Mouse (Mus musculus) liver, adult 2 months (tissue): ENCODE measurements around the gene Ccdc71l. TPM values are rescaled to one million over a fixed set of nuclear protein-coding genes. Genes with fewer than 3 reads are reported as not detected.

Experiments used
- DNase-seq: peaks from one replicate; pipeline ENCODE4 v3.0.0-alpha.2; 2011; ENCODE audit warnings: low read depth, low spot score; ENCODE audit errors: extremely low read depth
- H3K27ac ChIP-seq: fragments of 200-500 bp; replicated peaks from 2 replicates; pipeline ENCODE4 v1.5.1; 2012; ENCODE audit warnings: low read depth, mild to moderate bottlenecking, control low read depth, inconsistent platforms, low read length; ENCODE audit not compliant: insufficient read depth
- H3K27me3 ChIP-seq: fragments of 200-500 bp; 2 replicates; pipeline ENCODE4 v1.6.1; 2012; ENCODE audit warnings: mild to moderate bottlenecking, moderate library complexity, low read length, inconsistent platforms; ENCODE audit not compliant: control insufficient read depth, insufficient read depth
- H3K36me3 ChIP-seq: fragments of 200-500 bp; 2 replicates; pipeline ENCODE4 v1.6.1; 2012; ENCODE audit warnings: low read length, inconsistent platforms; ENCODE audit not compliant: control insufficient read depth, insufficient read depth
- H3K4me1 ChIP-seq: fragments of 200-500 bp; 2 replicates; pipeline ENCODE4 v1.6.1; 2011; ENCODE audit warnings: low read length; ENCODE audit not compliant: control insufficient read depth, insufficient read depth
- H3K4me3 ChIP-seq: fragments of 200-500 bp; 2 replicates; pipeline ENCODE4 v1.5.1; 2011; ENCODE audit warnings: low read depth, mild to moderate bottlenecking, control low read depth, low read length, moderate library complexity; ENCODE audit not compliant: insufficient read depth
- H3K79me2 ChIP-seq: fragments of 200-500 bp; 2 replicates; pipeline ENCODE4 v1.6.1; 2012; ENCODE audit warnings: inconsistent platforms, mild to moderate bottlenecking, low read length, moderate library complexity; ENCODE audit not compliant: control insufficient read depth, insufficient read depth
- H3K9ac ChIP-seq: fragments of 200-500 bp; 2 replicates; pipeline ENCODE4 v1.6.1; 2012; ENCODE audit warnings: low read depth, mild to moderate bottlenecking, control low read depth, inconsistent platforms, low read length
- CTCF ChIP-seq: fragments of 200-500 bp; IDR thresholded peaks from 2 replicates; pipeline ENCODE4 v1.5.1; 2011; ENCODE audit warnings: low read depth, low read length, control low read depth
- POLR2A ChIP-seq: fragments of 200-500 bp; IDR thresholded peaks from 2 replicates; pipeline ENCODE4 v1.6.1; 2011; ENCODE audit warnings: low read length, control low read depth; ENCODE audit not compliant: insufficient read depth; ENCODE audit errors: extremely low read depth
- WGBS: fragments of 180-500 bp; shearing (Covaris S2); methylation state at CpG from one replicate; pipeline ENCODE4 v1.1.7; 2018; 5-methylcytosine and 5-hydroxymethylcytosine counted together
- polyA plus RNA-seq: library from polyadenylated mRNA; depleted of rRNA; stranded (reverse); fragments of >200 nt; gene quantifications from 2 replicates; pipeline ENCODE4 v1.2.3, GENCODE M21; 2012
- total RNA-seq: library from RNA; depleted of rRNA; stranded (reverse); fragments of >200 nt; gene quantifications from 2 replicates; pipeline ENCODE4 v1.2.3, GENCODE M21; 2014

Gene Ccdc71l
- total and polyA plus RNA-seq, 2 experiments: 2.9 to 3.5 TPM

DNA sequence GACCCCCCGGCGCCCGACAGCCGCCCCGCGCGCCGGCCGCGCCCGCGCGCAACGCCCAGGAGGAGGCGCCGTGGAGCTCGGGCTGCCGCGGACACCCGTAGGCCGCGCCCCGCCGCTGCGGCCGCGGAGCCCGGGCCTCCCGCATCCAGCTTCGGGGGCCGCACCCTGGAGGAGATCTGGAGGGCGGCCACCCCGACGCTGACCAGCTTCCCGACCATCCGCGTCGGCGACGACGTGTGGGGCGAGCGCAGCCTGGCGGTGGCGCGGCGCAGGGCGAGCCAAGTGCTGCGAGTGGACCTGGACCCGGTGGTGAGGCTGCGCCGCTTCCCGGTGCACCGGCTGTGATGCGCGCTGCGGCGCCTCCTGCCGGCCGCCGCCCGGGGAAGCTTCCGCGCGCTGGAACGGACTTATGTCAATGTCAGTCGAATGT is 807 bp downstream of the Ccdc71l start:
- peak overlapping the region; percentile 76 for H3K27ac ChIP-seq
- H3K4me1 ChIP-seq: peaks cover 9% of the 10 kb centered on the region; the same call in 1 of the 2 replicates
- TF ChIP-seq POLR2A: 0 out of 2 replicates have a peak, but pooled peaks have one; percentile 12
- peak; percentile 77 for TF ChIP-seq CTCF
- H3K4me3 ChIP-seq: peak overlapping the region; percentile 78
- no peaks in the 10 kb centered on the region for H3K27me3 ChIP-seq
- WGBS: under 1% methylated on average over 67 of the region's 67 CpGs
- no peaks in the 10 kb centered on the region for H3K79me2 ChIP-seq
- DNase-seq: peak; percentile 61
- H3K36me3 ChIP-seq: no peaks in the 10 kb centered on the region
- H3K9ac ChIP-seq: peak overlapping the region; percentile 96

GRCm38 (mm10) chr12:32379731-32380130 is 1.2 kb downstream of the Ccdc71l start:
- TF ChIP-seq POLR2A (no peak), CTCF (no peak)
- no peaks in the 10 kb centered on the region for H3K36me3 ChIP-seq
- peak overlapping the region; percentile 76 for H3K27ac ChIP-seq
- peaks cover 9% of the 10 kb centered on the region; the same call in 1 of the 2 replicates for H3K4me1 ChIP-seq
- DNase-seq: no peak
- no peaks in the 10 kb centered on the region for H3K27me3 ChIP-seq
- peak overlapping the region; percentile 78 for H3K4me3 ChIP-seq
- no peaks in the 10 kb centered on the region for H3K79me2 ChIP-seq
- peak overlapping the region; percentile 96 for H3K9ac ChIP-seq
- 1% methylated on average over 28 of the region's 28 CpGs for WGBS

DNA sequence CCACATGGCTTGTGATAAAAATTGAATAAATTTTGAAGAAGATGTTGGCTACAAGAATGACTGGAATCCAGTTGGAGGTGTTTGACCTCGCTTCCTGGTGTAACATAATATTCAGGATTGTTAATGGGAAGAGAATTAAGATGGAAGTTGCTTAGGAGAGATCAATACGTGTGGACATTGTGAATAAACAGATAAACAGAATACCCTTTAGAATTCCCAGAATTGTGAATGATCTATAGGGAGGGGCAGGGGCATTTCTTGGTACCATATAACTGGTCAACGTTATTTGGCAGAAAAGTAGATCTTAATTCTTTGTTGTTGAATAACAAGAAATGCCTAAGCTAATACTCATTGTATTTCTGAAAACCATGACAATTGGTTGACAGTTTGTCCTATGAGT is 2.0 kb downstream of the Ccdc71l start:
- H3K79me2 ChIP-seq: no peaks in the 10 kb centered on the region
- no peak overlapping the region for H3K27ac ChIP-seq
- no peaks in the 10 kb centered on the region for H3K27me3 ChIP-seq
- H3K36me3 ChIP-seq: no peaks in the 10 kb centered on the region
- H3K4me1 ChIP-seq: peaks cover 9% of the 10 kb centered on the region; the same call in 1 of the 2 replicates
- 59% methylated on average over 3 of the region's 3 CpGs for WGBS
- H3K9ac ChIP-seq: no peak overlapping the region
- TF ChIP-seq POLR2A (no peak), CTCF (no peak)
- no peak overlapping the region; the same call in 1 of the 2 replicates for H3K4me3 ChIP-seq
- no peak for DNase-seq

GRCm38 (mm10) chr12:32381011-32381410 is 2.5 kb downstream of the Ccdc71l start:
- H3K9ac ChIP-seq: no peak overlapping the region
- H3K4me1 ChIP-seq: peaks cover 9% of the 10 kb centered on the region; the same call in 1 of the 2 replicates
- H3K27ac ChIP-seq: no peak overlapping the region
- 91% methylated on average over 2 of the region's 2 CpGs for WGBS
- DNase-seq: no peak
- TF ChIP-seq CTCF (no peak), POLR2A (no peak)
- no peaks in the 10 kb centered on the region for H3K27me3 ChIP-seq
- no peaks in the 10 kb centered on the region for H3K79me2 ChIP-seq
- no peak overlapping the region for H3K4me3 ChIP-seq
- no peaks in the 10 kb centered on the region for H3K36me3 ChIP-seq

DNA sequence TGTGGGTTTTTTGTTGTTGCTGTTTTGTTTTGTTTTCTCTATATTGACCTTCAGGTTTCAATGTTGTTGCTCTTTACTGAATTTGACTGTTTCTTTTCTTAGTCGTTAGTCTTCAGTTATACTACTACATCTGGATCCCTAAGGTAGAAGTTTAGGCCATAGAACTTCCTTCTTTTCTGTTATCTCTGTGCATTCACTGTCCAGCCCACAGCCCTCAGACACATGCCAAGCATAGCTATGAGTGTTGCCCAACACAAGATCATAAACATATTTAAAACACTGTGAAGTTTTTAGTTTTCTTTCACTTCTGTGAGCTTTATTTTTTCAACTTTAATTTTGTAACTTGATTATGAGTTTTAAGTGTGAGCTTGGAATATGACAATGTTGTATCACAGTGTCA is 41.0 kb downstream of the Ccdc71l start:
- WGBS: 65% methylated on average over 1 of the region's 1 CpGs

DNA sequence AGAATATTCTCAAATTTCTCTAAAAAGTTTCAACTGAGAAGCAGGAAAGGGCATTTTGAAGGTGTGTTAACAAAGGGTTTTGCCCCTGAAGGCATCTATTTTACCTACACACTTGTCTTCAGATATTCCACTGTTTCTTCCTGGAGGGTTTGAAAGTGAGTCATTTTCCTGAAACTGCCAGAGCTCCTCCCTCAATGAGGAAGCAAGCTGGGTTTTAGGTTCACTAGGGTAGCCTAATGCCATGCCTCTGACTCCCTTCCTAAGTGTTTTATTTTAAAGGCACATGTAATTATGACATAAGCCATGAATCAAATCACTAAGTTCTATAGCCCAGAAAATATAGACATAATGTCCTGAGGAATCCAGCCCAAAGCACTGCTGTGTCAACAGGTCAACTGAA is 49.3 kb downstream of the Ccdc71l start:
- no peaks in the 10 kb centered on the region for H3K79me2 ChIP-seq
- H3K36me3 ChIP-seq: no peaks in the 10 kb centered on the region
- TF ChIP-seq CTCF: no peak
- TF ChIP-seq POLR2A: no peak

More for the DNA sequence above, 41.0 kb downstream of the Ccdc71l start:
- no peak overlapping the region for H3K9ac ChIP-seq
- no peak overlapping the region for H3K4me3 ChIP-seq
- H3K4me1 ChIP-seq: no peaks in the 10 kb centered on the region
- no peaks in the 10 kb centered on the region for H3K36me3 ChIP-seq
- no peaks in the 10 kb centered on the region for H3K79me2 ChIP-seq
- no peak overlapping the region for H3K27ac ChIP-seq
- TF ChIP-seq POLR2A (no peak), CTCF (no peak)
- no peak for DNase-seq
- no peaks in the 10 kb centered on the region for H3K27me3 ChIP-seq

More for the DNA sequence above, 49.3 kb downstream of the Ccdc71l start:
- Histone ChIP-seq H3K27ac (no peak overlapping the region), H3K27me3 (no peaks in the 10 kb centered on the region), H3K9ac (no peak overlapping the region), H3K4me1 (no peaks in the 10 kb centered on the region), H3K4me3 (no peak overlapping the region)
- DNase-seq: no peak
